Mouse (Mus musculus): ENCODE data around the gene Nt5dc1. TPM values are rescaled to one million over a fixed set of nuclear protein-coding genes. Genes with fewer than 3 reads are reported as not detected.
A peak's percentile ranks its signal among the peaks of the same experiment; 100 is the strongest.
"Not testable (repeated sequence)": the region's sequence is repeated elsewhere in the genome, so short reads cannot be mapped to it uniquely, and the experiment has no call there.

Gene Nt5dc1
- 6.5 and 6.9 TPM in 2 replicates for polyA plus RNA-seq (2014; fragmentation: Nextera tagmentation; extraction: Ambion mirVana)

- peak within 1 kb of the TSS; percentile 71 for H3K4me3 ChIP-seq (ENCODE audit: low read depth, low read length)
- no peaks in the 10 kb centered on the region for H3K36me3 ChIP-seq (ENCODE audit: control insufficient read depth, insufficient read depth, low read length)
- peak within 1 kb of the TSS; percentile 74 for H3K4me2 ChIP-seq
- peak within 1 kb of the TSS; percentile 90 for H3K9ac ChIP-seq (ENCODE audit: low read depth, low read length)
- H3K4me1 ChIP-seq (ENCODE audit: control insufficient read depth, insufficient read depth, low read length): no peaks in the 10 kb centered on the region; the same call in 1 of the 2 replicates
- H3K27me3 ChIP-seq (ENCODE audit: control insufficient read depth, insufficient read depth, low read length): no peaks in the 10 kb centered on the region
- peak within 1 kb of the TSS; percentile 77 for H3K27ac ChIP-seq (ENCODE audit: low read depth, low read length)
- no peaks in the 10 kb centered on the region for H3K9me3 ChIP-seq (replicated peaks; ENCODE audit: control insufficient read depth, low read length)
- WGBS (ENCODE audit: insufficient replicate concordance): under 1% methylated on average over 48 of the region's 49 CpGs
- peak; percentile 98 for ATAC-seq (replicated peaks; ENCODE audit: insufficient number of reproducible peaks, low FRiP score, low TSS enrichment)
These were observed at the start of gene Nt5dc1 for GRCm38 (mm10) chr10:34418204-34418756. TSS of gene Nt5dc1 (minus strand) at chr10:34418552.

- H3K9me3 ChIP-seq (replicated peaks; ENCODE audit: control insufficient read depth, low read length): no peaks in the 10 kb centered on the region
- WGBS (ENCODE audit: insufficient replicate concordance): 76% methylated on average over 4 of the region's 4 CpGs
- H3K36me3 ChIP-seq (ENCODE audit: control insufficient read depth, insufficient read depth, low read length): no peaks in the 10 kb centered on the region
- no peak overlapping the region for H3K27ac ChIP-seq (ENCODE audit: low read depth, low read length)
- no peak for ATAC-seq (replicated peaks; ENCODE audit: insufficient number of reproducible peaks, low FRiP score, low TSS enrichment)
- H3K9ac ChIP-seq (ENCODE audit: low read depth, low read length): no peak overlapping the region
- H3K4me3 ChIP-seq (ENCODE audit: low read depth, low read length): no peak overlapping the region
- H3K4me2 ChIP-seq: no peak overlapping the region
- no peaks in the 10 kb centered on the region for H3K27me3 ChIP-seq (ENCODE audit: control insufficient read depth, insufficient read depth, low read length)
- no peaks in the 10 kb centered on the region for H3K4me1 ChIP-seq (ENCODE audit: control insufficient read depth, insufficient read depth, low read length)
These were observed 46.0 kb upstream of the Nt5dc1 start for GRCm38 (mm10) chr10:34464321-34464720.

GRCm38 (mm10) chr10:34461451-34461850 is 43.1 kb upstream of the Nt5dc1 start:
- no peaks in the 10 kb centered on the region for H3K4me1 ChIP-seq (ENCODE audit: control insufficient read depth, insufficient read depth, low read length)
- no peak for ATAC-seq (replicated peaks; ENCODE audit: insufficient number of reproducible peaks, low FRiP score, low TSS enrichment)
- no peak overlapping the region for H3K4me2 ChIP-seq
- no peak overlapping the region for H3K27ac ChIP-seq (ENCODE audit: low read depth, low read length)
- no peak overlapping the region for H3K4me3 ChIP-seq (ENCODE audit: low read depth, low read length)
- no peak overlapping the region for H3K9ac ChIP-seq (ENCODE audit: low read depth, low read length)
- WGBS (ENCODE audit: insufficient replicate concordance): 52% methylated on average over 4 of the region's 4 CpGs
- H3K27me3 ChIP-seq (ENCODE audit: control insufficient read depth, insufficient read depth, low read length): no peaks in the 10 kb centered on the region
- H3K9me3 ChIP-seq (replicated peaks; ENCODE audit: control insufficient read depth, low read length): no peaks in the 10 kb centered on the region
- no peaks in the 10 kb centered on the region for H3K36me3 ChIP-seq (ENCODE audit: control insufficient read depth, insufficient read depth, low read length)

- Histone ChIP-seq H3K9me3 (replicated peaks; ENCODE audit: control insufficient read depth, low read length) (no peaks in the 10 kb centered on the region), H3K36me3 (ENCODE audit: control insufficient read depth, insufficient read depth, low read length) (no peaks in the 10 kb centered on the region)
- 61% methylated on average over 1 of the region's 1 CpGs for WGBS (ENCODE audit: insufficient replicate concordance)
These were observed 31.1 kb upstream of the Nt5dc1 start for GRCm38 (mm10) chr10:34449469-34449868.

GRCm38 (mm10) chr10:34434191-34434590 is 15.8 kb upstream of the Nt5dc1 start:
- 82% methylated on average over 6 of the region's 14 CpGs for WGBS (ENCODE audit: insufficient replicate concordance)
- H3K4me3 ChIP-seq (ENCODE audit: low read depth, low read length); H3K27ac ChIP-seq (ENCODE audit: low read depth, low read length); H3K4me1 ChIP-seq (ENCODE audit: control insufficient read depth, insufficient read depth, low read length); H3K36me3 ChIP-seq (ENCODE audit: control insufficient read depth, insufficient read depth, low read length); H3K27me3 ChIP-seq (ENCODE audit: control insufficient read depth, insufficient read depth, low read length); ATAC-seq (replicated peaks; ENCODE audit: insufficient number of reproducible peaks, low FRiP score, low TSS enrichment); H3K4me2 ChIP-seq; H3K9me3 ChIP-seq (replicated peaks; ENCODE audit: control insufficient read depth, low read length); H3K9ac ChIP-seq (ENCODE audit: low read depth, low read length): not testable (repeated sequence)

More at GRCm38 (mm10) chr10:34449469-34449868, 31.1 kb upstream of the Nt5dc1 start:
- Histone ChIP-seq H3K4me1 (ENCODE audit: control insufficient read depth, insufficient read depth, low read length) (no peaks in the 10 kb centered on the region), H3K4me3 (ENCODE audit: low read depth, low read length) (no peak overlapping the region), H3K4me2 (no peak overlapping the region), H3K27ac (ENCODE audit: low read depth, low read length) (no peak overlapping the region), H3K9ac (ENCODE audit: low read depth, low read length) (no peak overlapping the region), H3K27me3 (ENCODE audit: control insufficient read depth, insufficient read depth, low read length) (no peaks in the 10 kb centered on the region)
- ATAC-seq (replicated peaks; ENCODE audit: insufficient number of reproducible peaks, low FRiP score, low TSS enrichment): no peak

GRCm38 (mm10) chr10:34431783-34432182 is 13.4 kb upstream of the Nt5dc1 start:
- no peaks in the 10 kb centered on the region for H3K4me1 ChIP-seq (ENCODE audit: control insufficient read depth, insufficient read depth, low read length)

GRCm38 (mm10) chr10:34418794-34419193 is 442 bp upstream of the Nt5dc1 start:
- not testable (repeated sequence) for H3K4me1 ChIP-seq (ENCODE audit: control insufficient read depth, insufficient read depth, low read length); H3K9me3 ChIP-seq (replicated peaks; ENCODE audit: control insufficient read depth, low read length); H3K27ac ChIP-seq (ENCODE audit: low read depth, low read length); ATAC-seq (replicated peaks; ENCODE audit: insufficient number of reproducible peaks, low FRiP score, low TSS enrichment); H3K27me3 ChIP-seq (ENCODE audit: control insufficient read depth, insufficient read depth, low read length); H3K36me3 ChIP-seq (ENCODE audit: control insufficient read depth, insufficient read depth, low read length)
- Histone ChIP-seq H3K9ac (ENCODE audit: low read depth, low read length) (peak overlapping the region; percentile 90), H3K4me3 (ENCODE audit: low read depth, low read length) (peak overlapping the region; percentile 71), H3K4me2 (peak overlapping the region; percentile 74)
- 73% methylated on average over 4 of the region's 4 CpGs for WGBS (ENCODE audit: insufficient replicate concordance)

More at GRCm38 (mm10) chr10:34431783-34432182, 13.4 kb upstream of the Nt5dc1 start:
- no peak overlapping the region for H3K27ac ChIP-seq (ENCODE audit: low read depth, low read length)
- ATAC-seq (replicated peaks; ENCODE audit: insufficient number of reproducible peaks, low FRiP score, low TSS enrichment): no peak
- no peak overlapping the region for H3K9ac ChIP-seq (ENCODE audit: low read depth, low read length)
- H3K9me3 ChIP-seq (replicated peaks; ENCODE audit: control insufficient read depth, low read length): no peaks in the 10 kb centered on the region
- no peaks in the 10 kb centered on the region for H3K27me3 ChIP-seq (ENCODE audit: control insufficient read depth, insufficient read depth, low read length)
- H3K4me2 ChIP-seq: no peak overlapping the region
- no peak overlapping the region for H3K4me3 ChIP-seq (ENCODE audit: low read depth, low read length)
- no peaks in the 10 kb centered on the region for H3K36me3 ChIP-seq (ENCODE audit: control insufficient read depth, insufficient read depth, low read length)

GRCm38 (mm10) chr10:34399267-34399666 is 19.1 kb downstream of the Nt5dc1 start:
- Histone ChIP-seq H3K9me3 (replicated peaks; ENCODE audit: control insufficient read depth, low read length) (no peaks in the 10 kb centered on the region), H3K27ac (ENCODE audit: low read depth, low read length) (no peak overlapping the region), H3K27me3 (ENCODE audit: control insufficient read depth, insufficient read depth, low read length) (no peaks in the 10 kb centered on the region), H3K9ac (ENCODE audit: low read depth, low read length) (no peak overlapping the region), H3K4me2 (no peak overlapping the region), H3K36me3 (ENCODE audit: control insufficient read depth, insufficient read depth, low read length) (no peaks in the 10 kb centered on the region), H3K4me3 (ENCODE audit: low read depth, low read length) (no peak overlapping the region), H3K4me1 (ENCODE audit: control insufficient read depth, insufficient read depth, low read length) (no peaks in the 10 kb centered on the region)
- ATAC-seq (replicated peaks; ENCODE audit: insufficient number of reproducible peaks, low FRiP score, low TSS enrichment): no peak

GRCm38 (mm10) chr10:34396959-34397358 is 21.4 kb downstream of the Nt5dc1 start:
- Histone ChIP-seq H3K36me3 (ENCODE audit: control insufficient read depth, insufficient read depth, low read length) (no peaks in the 10 kb centered on the region; the same call in 1 of the 2 replicates), H3K9ac (ENCODE audit: low read depth, low read length) (no peak overlapping the region), H3K4me3 (ENCODE audit: low read depth, low read length) (no peak overlapping the region), H3K4me2 (no peak overlapping the region), H3K27ac (ENCODE audit: low read depth, low read length) (no peak overlapping the region), H3K4me1 (ENCODE audit: control insufficient read depth, insufficient read depth, low read length) (no peaks in the 10 kb centered on the region), H3K9me3 (replicated peaks; ENCODE audit: control insufficient read depth, low read length) (no peaks in the 10 kb centered on the region), H3K27me3 (ENCODE audit: control insufficient read depth, insufficient read depth, low read length) (no peaks in the 10 kb centered on the region)
- 93% methylated on average over 4 of the region's 4 CpGs for WGBS (ENCODE audit: insufficient replicate concordance)
- ATAC-seq (replicated peaks; ENCODE audit: insufficient number of reproducible peaks, low FRiP score, low TSS enrichment): no peak

Measured in heart, embryonic 11.5 days (tissue).